Mouse (Mus musculus) left cerebral cortex, postnatal 10 days (tissue): ENCODE data around the gene Isx. TPM values are rescaled to one million over a fixed set of nuclear protein-coding genes. Genes with fewer than 3 reads are reported as not detected.

Experiments used
- DNase-seq, 2 experiments: peaks; one replicate each; pipeline ENCODE4 v3.0.0; 2021 to 2022; ENCODE audit warnings: low spot score in 2 of 2, mixed read lengths in 1 of 2; ENCODE audit errors: extremely low spot score in 1 of 2
- intact Hi-C: fragments of 180-260 bp; cut with DNase I; formaldehyde crosslinking; loops from one replicate; pipeline ENCODE4 v1.15.1; 2025
- total RNA-seq, 2 experiments: library from RNA; stranded (reverse); gene quantifications; 2 replicates each; pipeline ENCODE4 v1.2.3; 2021

Isx gene
- total RNA-seq, 2 experiments from 2014 or later: not detected

DNA sequence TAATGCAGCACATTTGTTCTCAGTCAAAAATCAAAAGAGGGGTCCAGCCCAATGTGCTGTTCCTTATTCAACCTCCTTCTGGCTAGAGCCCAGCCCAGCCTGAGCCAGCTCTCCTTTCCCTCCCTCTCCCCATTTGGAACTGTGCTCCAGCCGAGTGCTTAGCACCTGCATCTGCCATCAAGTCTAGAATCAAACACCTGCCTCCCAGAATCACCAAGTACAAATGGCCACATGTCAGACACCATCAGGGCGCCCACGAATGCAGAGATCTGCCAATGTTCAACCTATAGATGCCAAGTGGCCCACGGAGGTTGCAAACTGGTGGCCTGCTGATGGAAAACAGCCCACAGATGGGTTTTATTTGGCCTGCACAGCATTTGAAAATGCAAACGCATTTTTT is 18.1 kb downstream of the Isx start:
- DNase-seq: no peak
- intact Hi-C loops: no loop called here

DNA sequence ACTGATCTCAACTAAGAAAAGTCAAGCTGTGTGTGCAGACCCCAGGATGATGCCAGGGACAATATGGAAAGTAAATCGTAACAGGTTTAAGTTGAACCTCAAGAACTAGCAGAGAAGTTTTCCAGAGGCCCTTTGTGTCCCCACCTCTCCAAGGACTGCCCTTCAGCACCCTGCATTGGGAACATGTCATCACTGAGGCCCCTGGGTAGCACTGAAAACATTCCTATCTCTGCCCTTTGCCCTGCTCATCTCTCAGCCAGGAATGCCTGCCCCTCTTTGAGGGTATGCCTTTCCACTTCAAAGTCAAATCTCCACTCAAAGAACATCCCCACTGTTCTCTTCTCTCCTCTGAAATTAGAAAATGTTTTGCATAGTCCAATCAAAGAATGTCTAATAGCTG is 23.3 kb downstream of the Isx start:
- intact Hi-C loops: no loop called here
- DNase-seq: no peak

DNA sequence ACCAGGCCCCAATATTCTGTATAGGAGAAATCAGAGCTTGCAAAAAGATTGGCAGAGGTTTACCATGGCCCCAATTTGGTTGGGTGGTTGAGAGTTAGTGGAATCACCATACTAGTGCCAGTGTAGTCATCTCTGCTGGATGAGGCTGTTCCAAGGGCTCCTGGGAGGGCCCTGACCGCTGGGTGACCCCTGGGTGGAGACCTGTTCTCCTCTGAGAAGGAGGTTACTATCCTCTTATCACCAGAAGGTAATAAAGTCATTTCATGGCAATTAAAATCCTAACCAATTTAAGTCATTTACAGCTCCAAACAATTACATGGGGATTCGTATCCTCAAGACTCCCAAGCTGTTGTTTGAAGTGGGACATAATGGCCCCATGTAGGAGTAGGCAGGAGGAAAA is 24.3 kb downstream of the Isx start:
- DNase-seq: no peak
- intact Hi-C loops: no loop called here

DNA sequence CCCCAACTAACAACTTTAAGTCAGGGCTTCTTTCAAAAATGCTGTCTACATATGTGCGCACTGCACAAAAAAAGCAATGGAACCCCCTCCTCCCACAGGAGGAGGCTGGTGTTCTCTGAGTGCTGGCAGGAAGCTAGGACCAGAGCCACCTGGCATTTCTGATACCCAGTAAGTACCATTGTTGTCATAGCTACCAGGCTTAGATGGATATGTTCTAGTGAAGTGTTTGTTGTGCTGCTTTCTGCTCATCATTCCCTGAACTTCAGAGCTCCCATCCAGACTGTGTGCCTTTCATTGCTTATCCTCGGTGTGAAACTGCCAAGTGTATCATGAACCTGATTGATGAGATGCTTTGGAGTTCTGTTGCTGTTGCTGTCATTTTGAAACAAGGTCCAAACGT is 26.8 kb downstream of the Isx start:
- intact Hi-C loops: no loop called here
- DNase-seq: peak in 1 of 2 experiments; percentile 44

DNA sequence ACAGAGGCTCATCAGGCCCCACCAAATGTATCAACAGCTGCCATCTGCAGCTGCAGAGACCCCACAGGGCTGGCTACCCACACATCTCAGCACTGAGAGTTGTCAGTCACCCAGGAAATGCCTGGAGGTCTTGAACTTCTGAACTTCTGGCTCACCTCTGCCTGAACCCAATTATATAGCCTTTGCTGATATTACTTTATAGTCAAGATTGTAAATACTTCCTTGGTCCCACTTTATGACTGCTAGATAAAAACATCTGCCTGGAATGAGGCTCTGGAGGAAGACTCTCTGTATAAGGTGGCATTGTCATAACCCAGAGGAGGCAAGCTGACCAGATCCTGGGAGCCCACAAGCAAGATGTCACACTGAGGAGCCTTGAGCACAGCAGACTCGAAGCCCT is 28.8 kb downstream of the Isx start:
- no peak for DNase-seq
- intact Hi-C loops: no loop called here

DNA sequence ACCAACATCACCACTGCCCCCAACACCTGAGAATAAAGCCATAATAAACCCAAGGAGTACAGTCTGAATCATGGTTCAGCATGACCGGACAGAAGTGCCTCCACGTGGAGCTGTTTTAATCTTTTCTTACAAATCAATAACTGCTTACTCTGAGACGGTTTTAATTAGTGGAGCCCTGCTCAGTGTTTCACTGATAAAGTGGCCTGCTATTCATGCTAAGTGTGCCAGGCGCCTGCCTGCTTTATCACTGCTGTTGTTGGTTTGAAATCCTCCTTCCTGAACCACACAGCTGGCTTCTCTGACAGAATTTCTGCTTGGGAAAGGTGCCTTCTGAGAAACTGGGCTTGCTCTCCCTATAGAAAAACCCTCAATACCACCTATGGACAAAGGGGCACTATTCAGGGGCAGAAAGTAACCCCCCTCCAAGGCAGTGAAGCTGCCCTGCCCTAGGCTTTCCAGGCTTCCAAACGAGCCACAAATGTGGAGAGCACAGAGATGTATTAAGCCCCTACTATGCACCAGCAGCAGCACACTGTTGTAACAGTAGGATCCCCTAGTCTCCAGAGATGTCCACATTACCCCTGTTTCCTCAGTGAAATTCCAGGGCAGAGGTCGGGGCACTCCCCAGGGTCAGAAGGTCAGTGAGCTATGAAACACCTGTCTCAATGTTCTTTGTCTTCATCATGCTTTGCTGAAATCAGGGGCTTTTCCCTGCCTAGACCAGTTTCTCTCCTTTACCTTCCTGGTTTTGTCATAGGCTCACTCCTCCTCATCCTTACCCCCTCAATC is 30.3 kb downstream of the Isx start:
- no peak for DNase-seq
- intact Hi-C loops: no loop called here

DNA sequence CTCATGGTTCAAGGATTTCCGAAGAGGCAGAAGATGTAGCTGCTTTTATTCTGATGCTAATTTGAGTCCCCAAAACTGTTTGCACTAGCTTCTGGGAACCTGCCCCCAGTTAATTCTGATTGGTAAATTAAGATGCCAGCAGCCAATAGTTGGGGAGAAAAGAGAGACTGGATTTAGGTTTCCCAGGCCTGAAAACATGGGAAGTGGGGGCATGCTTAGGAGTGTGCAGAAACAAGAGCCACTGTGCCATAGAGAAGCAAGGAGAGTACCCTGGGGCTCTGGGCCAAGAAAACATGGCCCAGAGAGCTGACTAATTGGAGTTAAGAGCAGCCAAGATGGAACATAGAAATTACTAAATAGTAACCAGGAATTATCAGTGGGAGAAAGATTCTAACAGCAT is 33.4 kb downstream of the Isx start:
- no peak for DNase-seq
- intact Hi-C loops: no loop called here

DNA sequence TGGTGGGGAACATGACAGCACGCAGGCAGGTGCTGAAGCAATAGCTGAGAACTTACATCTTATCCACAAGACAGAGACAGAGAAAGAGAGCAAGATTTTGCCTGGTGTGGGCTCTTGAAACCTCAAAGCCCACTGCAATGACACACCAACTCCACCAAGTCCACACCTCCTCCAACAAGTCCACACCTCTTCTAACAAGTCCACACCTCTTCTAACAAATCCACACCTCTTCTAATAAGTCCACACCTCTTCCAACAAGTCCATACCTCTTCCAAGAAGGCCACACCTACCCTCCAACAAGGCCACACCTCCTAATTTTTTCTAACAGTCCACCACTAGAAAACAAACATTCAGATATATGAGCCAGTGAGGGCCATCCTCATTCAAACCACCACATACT is 37.7 kb downstream of the Isx start:
- intact Hi-C loops: no loop called here
- no peak for DNase-seq

DNA sequence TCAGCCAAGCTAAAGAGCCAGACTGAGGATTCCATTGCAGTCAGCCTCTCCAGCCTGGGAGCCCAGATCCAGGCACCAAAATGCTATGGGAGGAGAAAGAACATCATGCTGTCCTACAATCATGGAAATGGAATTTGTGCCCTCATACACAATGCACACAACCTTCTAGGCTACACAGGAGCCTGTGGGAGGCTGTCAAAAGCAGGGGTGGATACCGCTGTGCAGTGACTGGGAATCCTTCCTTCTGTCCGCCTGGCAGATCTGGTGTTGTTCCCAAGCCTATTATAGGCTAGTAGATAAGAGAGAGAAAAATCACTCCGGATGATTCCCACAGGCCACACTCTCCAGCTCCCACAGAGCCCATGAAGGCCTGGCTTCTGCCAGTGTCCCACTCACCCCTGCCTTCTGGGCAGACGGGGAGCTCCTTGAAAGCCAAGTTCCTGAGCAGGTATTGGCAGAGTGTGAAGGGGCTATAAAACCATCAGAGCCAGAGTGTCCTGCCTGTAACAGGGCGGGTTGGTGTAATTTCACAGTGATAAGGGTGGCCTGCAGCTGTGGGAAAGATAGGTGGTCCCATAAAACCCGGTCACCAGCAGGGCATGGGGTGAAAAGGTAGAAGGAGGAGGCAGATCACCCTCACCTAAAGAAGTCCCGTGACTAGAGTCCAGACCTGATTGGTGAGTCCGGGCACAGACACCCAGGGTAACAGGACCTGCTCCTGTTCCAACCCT is 47.9 kb downstream of the Isx start:
- no peak for DNase-seq
- intact Hi-C loops: no loop called here

DNA sequence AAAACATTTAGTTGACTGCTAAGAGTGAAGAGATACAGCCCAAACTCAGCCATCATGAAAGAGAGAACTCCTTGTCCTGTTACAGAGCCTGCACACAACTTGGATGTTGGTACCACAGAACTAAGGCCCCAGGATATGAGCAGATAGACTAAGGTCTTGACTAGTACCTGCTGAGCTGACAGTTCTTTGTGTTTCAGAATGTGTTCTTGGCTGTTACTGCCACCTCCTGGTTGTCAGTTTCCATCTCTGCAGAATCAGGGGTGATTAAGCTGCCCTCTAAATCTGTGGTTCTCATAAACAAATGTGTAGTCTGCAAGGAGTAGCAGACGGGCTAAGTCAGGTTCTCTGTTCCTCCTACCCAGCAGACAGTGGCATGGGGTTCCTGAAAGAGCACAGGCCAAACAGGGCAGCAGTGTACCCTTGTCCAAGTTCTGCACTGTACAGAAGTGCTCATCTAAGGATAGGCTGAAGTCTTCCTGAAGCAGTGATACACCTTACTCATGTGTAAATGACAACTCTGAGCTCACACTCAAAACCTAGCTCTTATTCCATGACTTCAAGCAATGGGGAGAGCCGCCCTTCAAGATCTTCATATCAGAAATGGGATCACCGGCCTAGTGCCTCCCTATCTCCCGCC is 49.0 kb downstream of the Isx start:
- peak in 1 of 2 experiments; percentile 28 for DNase-seq
- intact Hi-C loops: no loop called here

DNA sequence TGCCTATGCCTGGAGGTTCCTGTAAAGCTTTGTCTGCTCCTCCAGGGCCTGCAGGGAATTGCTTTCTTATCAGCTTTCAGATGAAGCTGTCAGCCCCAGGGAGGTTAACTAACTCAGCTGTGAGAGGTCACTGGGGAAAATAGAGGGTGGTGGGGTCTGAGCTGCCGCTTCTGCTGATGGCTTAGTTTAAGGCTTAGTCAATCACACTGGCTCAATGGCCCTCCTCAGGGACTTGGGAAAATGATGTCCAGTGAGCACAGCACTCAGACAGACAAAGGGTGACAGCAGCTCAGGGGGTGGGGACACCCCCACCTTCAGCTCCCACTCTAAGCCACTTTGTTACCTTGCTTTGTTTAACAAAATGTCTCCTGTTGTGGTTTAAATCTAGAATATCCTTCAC is 55.0 kb downstream of the Isx start:
- no peak for DNase-seq
- intact Hi-C loops: no loop called here

DNA sequence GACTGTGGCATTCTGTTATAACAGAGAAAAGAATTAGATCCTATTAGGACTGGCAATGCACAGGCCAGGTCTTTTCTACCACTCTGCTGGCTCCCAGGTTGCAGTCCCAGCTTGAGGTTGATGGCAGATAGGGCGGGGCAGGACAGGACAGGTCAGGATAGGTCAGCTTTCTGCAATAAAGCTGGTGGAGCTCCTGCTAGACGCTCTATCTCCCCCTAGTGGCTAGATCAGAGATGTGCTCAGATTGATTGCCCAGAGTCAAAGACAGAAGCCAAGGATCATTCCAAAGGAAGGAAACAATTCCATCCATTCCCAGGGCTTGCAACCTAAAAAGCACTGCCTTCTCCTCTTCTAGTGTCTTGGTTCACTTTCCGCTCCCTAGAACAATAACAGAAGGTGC is 57.8 kb downstream of the Isx start:
- intact Hi-C loops: loop anchor here (5.0 kb wide), 1 partner anchor 1578 kb away; the partner anchor contains the start of gene Large1
- no peak for DNase-seq

DNA sequence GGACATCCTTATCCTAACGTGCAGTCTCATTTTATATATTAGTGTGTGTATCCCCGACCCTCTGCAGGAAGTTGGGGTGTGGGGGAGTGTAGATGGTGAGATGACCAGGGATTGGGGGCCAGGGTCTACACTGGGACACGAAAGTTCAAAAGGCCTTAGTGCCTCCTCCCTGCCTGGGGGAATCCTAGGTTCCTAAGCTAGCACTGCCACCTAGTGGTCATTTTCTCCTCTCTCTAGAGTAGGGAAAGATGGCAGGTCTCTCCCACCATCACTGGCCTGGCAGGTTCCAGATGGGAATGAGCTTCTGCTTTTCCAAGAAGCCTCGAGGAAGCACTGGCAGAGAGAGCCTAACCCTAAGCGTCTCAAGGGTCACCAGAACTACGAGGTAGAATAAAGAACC is 62.3 kb downstream of the Isx start:
- intact Hi-C loops: no loop called here
- peak; percentile 21 to 56 for DNase-seq

DNA sequence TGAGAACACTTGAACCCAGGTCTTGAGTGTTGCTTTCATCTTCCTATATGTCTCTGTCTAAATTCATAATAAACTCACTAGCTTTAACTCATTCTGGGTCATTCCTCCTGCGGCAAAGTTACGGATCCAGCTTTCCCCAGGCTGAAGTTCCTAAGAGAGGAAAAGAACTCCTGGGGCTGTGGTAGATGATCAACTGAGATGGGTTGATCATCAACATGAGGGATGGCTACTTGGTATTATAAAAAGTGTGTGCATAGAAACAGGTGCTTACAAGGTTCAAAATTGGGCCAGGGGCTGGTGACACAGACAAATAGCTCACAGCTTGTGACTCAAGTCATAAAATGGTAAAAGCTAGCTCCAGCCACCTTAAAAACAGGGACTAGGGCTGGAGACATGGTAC is 63.7 kb downstream of the Isx start:
- intact Hi-C loops: no loop called here
- no peak for DNase-seq

DNA sequence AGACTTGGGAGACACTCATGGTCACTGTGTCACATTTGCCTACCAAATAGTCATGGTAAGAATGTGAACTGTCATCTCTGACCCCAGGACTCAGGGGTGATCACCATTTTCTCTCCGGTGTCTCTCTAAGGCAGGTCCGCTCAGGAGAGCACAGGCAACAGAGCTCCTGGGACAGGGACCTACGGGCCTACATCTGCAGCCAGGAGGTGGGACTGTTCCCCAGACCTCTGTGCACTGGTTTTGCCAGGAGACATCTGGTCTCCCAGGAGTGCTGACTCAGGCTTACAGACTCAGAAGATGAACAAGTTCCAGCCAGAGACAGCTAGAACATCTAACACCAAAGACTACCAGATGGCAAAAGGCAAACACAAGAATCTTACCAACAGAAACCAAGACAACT is 69.1 kb downstream of the Isx start:
- intact Hi-C loops: no loop called here
- DNase-seq: no peak

Other genes starting within 250 kb of the Isx start
- gene Hmgxb4, start 120.2 kb downstream of the Isx start, total RNA-seq: 10 to 100 TPM; 27.5 to 28.1 TPM
- gene Tom1, start 160.5 kb downstream of the Isx start, total RNA-seq: 10 to 100 TPM; 34.4 to 42.1 TPM
- 1 to 10 TPM; 4.6 to 4.7 TPM for gene Hmox1, start 220.4 kb downstream of the Isx start, total RNA-seq
- gene Mcm5, start 236.4 kb downstream of the Isx start, total RNA-seq: 10 to 100 TPM in 1 of 2 experiments, 1 to 10 TPM in 1; 9.3 to 10.4 TPM